Mouse (Mus musculus) common myeloid progenitor, adult 5-6 weeks (primary cell): ENCODE measurements around the gene Alppl2. TPM values are rescaled to one million over a fixed set of nuclear protein-coding genes. Genes with fewer than 3 reads are reported as not detected.

ENCODE experiments used
- ATAC-seq: replicated peaks from 2 replicates; pipeline ENCODE4 v1.8.0; 2016; ENCODE audit warnings: low read depth, mild to moderate bottlenecking, moderate TSS enrichment, inconsistent platforms; ENCODE audit not compliant: poor library complexity, severe bottlenecking
- total RNA-seq: library from RNA; stranded (forward); fragments of 200-1000, 187-1606 nt; gene quantifications from 2 replicates; pipeline ENCODE4 v1.2.3, GENCODE M21; 2017

Alppl2 gene
- total RNA-seq: not detected in 2 replicates

DNA sequence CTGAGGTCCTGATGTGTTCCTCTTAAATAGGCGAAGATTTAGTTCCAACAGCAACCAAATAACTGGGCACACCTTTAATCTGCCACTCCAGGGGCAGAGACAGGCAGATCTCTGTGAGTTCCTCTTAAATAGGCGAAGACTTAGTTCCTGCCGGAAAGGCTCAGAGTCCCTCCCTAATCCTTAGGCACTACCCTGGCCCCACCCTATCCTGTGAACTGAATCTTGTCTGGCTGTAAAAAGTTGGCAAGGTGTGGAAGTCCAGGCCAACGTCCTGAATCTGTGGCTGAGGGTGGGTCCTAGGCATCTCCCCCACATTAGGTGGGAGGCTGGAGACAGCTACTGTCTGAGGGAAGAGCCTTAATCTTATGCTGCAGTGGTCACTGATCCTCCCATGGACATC is at the start of gene Alppl2:
Alppl2 (minus strand) TSS at position 101 of the 400 bp plus-strand sequence.
- ATAC-seq: no peak

DNA sequence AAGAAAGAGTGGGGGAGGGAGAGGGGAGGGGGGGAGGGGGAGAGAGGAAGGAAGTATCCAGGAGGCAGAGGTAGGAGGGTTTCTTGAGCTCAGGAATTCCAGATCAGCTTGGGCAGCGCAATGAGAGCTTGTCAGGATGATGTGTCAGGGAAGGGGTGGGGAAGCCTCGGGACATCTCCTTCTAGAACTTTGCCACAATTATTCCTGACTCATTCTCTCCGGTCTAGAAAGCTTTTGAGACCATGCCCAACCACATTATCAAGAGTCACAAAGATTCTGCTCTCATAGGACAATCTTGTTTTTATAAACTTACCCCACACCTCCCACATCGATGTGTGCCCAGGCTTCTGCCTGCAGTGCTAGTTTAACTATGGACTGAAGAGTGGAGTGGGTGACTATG is 42.1 kb upstream of the Alppl2 start:
- ATAC-seq: no peak

- no peak for ATAC-seq
These were observed 37.7 kb upstream of the Alppl2 start for GRCm38 (mm10) chr1:87127206-87128030.

GRCm38 (mm10) chr1:87124673-87125072 is 34.9 kb upstream of the Alppl2 start, which contains the start of gene Akp3:
Gene Akp3, plus strand, starts transcription at chr1:87124973.
- ATAC-seq: no peak

DNA sequence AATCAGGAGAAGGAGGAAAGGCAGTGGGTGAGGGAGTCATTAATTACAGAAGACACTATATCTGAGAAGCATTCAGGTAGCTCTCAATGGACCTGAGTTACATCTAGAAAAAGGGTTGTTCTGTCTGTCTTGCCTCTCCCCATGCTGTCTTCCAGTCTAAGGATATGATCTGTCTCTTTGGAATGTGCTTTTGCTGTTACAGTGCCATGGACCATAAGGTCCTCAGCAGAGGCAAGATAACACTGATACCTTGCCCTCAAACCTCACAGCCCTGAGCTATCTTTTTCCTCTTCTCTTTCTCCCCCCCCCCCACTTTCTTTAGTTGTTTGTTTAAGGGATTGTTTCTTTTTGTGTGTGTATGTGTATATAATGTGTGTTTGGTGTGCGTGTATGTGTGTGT is 25.1 kb upstream of the Alppl2 start:
- ATAC-seq: no peak

DNA sequence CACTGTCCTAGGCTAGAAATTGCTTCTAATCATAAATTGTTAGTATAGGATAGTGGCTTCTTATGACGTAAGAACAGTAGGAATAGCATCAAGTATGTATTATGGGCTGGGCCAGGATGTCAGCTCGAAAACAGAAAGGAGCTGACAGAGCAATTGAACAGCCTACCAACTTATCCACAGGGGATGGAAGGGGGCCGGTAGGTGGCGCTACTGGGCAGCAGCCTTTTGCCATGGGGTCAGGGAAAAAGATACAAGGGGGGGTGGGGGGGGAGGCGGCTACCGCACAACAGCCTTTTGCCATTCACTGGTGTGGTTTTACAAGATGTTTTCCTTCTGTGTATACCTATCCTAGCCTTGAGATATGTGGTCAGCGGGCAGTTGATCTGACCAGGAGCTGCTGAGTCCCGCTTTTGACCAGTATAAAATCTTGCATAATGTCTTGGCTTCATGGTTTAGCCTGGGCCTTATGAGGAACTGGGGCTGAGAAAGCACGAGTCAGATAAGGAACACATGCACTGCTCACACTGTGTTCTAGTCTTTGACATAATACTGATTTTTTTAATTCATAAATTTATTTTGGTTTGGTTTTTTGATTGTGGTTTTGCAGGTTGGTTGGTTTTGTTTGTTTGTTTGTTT is 22.1 kb upstream of the Alppl2 start:
- ATAC-seq: peak; percentile 58

DNA sequence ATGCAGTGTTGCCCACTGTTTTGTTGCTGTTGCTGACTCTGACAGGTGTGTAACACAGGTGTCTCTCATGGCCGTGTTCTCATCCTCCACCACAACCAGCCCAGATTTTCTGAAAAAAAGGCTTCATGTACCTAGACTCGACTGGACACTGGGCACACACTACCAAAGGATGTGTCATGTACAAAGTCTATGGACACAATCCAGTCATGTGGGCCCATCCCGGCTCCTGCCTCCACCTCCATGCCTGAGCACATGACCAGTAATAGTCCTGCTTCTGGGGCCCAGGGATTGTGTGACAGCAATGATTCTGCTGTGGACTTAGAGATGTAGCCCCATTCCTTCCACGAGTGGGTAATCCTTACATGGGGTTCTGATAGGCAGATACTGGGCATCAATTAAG is 18.8 kb upstream of the Alppl2 start:
- no peak for ATAC-seq

GRCm38 (mm10) chr1:87106536-87106935 is 16.8 kb upstream of the Alppl2 start:
- no peak for ATAC-seq

DNA sequence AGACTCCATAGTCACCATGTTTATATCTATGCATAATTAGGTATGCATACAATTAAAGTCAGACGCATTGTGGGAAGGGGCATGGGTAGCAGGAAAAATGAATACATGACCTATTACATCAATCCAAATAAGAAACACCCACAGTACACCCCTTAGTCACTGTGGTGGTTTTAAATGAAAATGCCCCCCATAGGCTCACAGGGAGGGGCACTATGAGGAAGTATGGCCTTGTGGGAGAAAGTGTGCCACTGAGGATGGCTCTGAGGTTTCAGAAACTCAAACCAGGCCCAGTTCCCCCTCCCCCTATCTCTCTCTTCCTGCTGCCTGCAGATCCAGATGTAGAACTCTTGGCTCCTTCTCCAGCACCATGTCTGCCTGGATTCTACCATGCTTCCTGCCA is 14.2 kb upstream of the Alppl2 start:
- peak; percentile 77 for ATAC-seq

DNA sequence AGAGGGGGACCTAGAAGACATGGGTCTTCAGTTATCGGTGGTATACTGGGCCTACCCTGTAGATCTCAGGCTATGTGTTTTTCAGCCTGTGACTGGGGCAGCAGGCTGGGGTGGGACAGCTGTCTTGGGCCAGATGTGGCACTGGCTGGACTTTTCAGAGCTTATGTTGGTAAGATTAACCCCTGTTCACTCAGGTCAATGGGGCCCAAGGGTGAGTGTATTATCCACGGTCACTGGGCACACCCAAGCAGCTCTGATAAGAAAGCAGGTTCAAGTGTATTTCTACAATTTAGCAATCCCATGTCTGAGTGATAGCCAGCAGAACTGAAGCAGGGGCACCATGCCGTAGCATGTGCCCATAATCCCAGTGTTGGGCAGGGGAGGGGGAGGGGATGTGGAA is 12.4 kb upstream of the Alppl2 start:
- no peak for ATAC-seq

- ATAC-seq: no peak
These were observed 11.7 kb upstream of the Alppl2 start, which contains the start of gene Alpi for GRCm38 (mm10) chr1:87101411-87101810. Gene Alpi, minus strand, starts transcription at chr1:87101606.

DNA sequence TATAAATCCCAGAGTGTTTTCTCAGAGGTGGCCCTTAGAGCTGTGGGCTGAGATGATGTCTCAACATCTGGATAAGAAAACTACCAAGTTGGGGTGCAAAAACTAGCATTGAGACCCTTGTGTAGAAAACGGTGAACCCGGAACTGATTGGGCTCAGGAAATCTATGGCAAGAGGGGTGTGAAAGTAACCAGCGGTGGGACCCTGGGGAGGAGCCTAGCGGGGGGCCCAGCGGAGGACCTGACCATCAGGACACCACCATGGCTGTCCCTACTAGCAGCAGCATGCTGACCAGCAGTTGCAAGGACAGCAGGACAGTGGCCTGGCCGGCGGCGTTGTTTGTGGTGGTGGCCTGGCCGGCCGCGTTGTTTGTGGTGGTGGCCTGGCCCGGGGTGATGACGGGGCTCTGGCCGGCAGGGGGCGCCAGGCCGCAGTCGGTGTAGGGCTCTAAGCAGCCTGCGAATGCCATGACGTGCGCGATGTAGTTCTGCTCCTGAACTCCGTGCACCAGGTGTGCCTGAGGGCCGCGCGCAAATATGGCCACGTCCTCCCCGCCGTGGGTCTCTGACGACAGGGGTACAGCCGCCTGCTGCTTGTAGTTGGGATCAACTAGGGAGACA is 8.7 kb upstream of the Alppl2 start:
- ATAC-seq: peak; percentile 84

- no peak for ATAC-seq
These were observed 5.9 kb upstream of the Alppl2 start for GRCm38 (mm10) chr1:87095642-87096041.

- no peak for ATAC-seq
These were observed 477 bp downstream of the Alppl2 start for GRCm38 (mm10) chr1:87089251-87089650.

GRCm38 (mm10) chr1:87086964-87087363 is 2.8 kb downstream of the Alppl2 start:
- ATAC-seq: no peak

- ATAC-seq: no peak
These were observed 3.5 kb downstream of the Alppl2 start for GRCm38 (mm10) chr1:87086196-87086595.

- no peak for ATAC-seq
These were observed 16.0 kb downstream of the Alppl2 start for GRCm38 (mm10) chr1:87073776-87074175.

DNA sequence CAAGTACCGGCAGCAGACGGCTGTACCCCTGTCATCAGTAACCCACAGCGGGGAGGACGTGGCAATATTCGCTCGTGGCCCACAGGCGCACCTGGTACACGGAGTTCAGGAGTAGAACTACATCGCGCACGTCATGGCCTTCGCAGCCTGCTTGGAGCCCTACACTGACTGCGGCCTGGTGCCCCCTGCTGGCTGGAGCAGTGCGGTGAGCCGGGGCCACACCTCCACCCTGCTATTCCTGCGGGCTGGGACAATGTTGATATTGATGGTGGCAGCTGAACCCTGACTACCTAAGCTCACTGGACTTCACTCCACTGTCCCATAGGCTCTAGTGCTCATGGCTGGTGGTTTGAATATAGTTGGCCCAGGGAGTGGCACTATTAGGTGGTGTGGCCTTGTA is 19.0 kb downstream of the Alppl2 start:
- ATAC-seq: peak; percentile 92

DNA sequence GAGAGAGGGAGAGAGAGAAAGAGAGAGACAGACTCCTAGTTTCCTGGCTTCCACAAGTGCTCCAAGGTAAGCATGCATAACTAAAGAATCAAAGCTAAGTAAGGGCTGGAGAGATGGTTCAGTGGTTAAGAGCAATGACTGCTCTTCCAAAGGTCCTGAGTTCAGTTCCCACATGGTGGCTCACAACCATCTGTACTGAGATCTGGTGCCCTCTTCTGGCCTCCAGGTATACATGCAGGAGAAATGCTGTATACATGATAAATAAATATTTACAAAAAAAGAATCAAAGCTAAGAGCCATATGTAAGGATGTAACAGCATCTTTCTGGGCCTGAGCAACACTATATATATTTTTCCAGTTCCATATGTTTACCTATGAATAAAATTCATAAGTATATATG is 28.8 kb downstream of the Alppl2 start:
- ATAC-seq: no peak

DNA sequence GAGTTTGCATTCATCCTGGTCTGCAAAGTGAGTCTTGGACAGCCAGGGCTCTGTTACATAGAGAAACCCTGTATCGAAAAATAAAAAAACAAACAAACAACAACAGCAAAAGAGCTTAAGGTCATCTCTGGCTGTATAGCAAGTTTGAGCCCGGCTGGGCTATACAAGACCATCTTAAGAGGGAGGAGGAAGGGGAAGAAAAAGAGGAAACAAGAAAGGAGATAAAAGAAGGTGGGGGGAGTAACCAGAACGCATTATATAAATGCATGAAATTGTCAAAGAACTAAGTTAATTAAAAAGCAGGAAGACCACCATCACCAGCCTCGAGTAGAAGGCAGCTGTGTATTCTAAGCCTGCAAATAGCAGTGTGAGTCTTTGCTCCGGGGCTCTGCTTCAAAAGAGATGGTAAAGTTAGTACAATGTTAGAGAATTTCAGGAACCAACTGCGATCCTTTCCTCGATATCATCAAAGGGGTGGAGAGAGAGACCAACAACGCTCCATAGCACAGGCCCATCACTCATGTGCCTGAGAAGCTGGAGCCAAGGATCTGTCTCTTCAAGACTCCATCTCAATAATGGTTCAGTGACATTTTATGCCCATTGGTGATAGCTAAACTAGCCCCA is 30.6 kb downstream of the Alppl2 start:
- no peak for ATAC-seq

DNA sequence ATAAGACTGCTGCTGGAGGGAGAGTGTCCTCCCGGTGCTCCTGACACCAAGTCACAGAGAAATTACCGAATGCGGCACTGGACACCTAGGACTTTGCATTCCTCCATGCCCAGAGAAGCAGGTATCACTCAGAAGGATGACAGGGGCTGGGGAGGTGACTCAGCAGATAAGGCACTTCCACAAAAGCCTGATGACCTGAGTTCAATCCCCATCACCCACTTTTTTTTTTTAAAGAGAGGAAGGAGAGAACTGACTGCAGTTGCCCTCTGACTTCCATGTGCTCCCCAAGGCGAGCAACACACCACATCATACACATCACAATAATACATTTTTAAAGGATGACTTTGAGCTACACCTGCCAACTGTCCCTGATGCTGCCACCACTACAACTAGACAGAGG is 32.7 kb downstream of the Alppl2 start:
- ATAC-seq: no peak
